Mouse (Mus musculus) kidney, adult 2 months (tissue): ENCODE results near the gene Slc34a3.

Experiments used
- CTCF ChIP-seq: fragments of 200-500 bp; conservative IDR thresholded peaks from 2 replicates; pipeline ENCODE4 v1.5.1; 2011; ENCODE audit warnings: low read depth, mild to moderate bottlenecking, control low read depth, low read length, moderate library complexity, mixed read lengths; ENCODE audit not compliant: insufficient read depth, insufficient read length
- POLR2A ChIP-seq: fragments of 200-500 bp; IDR thresholded peaks from one replicate; pipeline ENCODE4 v1.6.1; 2011; ENCODE audit warnings: low read depth, low read length, control low read depth

DNA sequence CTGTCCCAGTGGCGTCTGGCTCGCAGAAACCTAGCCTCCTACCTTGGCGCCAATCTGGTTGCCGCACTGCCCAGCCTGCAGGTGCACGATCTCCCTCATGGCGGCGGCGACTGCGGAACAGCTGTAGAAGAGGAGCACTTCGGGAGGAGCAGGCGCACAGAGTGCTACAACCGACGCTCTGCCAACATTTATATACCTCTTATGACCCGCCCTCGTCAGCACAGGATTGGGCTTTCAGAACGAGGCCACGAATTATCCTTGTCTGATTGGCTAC is 9.7 kb downstream of the Slc34a3 start, which contains the start of gene Tubb4b:
- TF ChIP-seq CTCF: 0 out of 2 replicates have a peak, but pooled peaks have one; percentile 34
- TF ChIP-seq POLR2A: peak; percentile 99
